Mouse (Mus musculus): ENCODE measurements at regions not wholly inside any gene's neighbourhood (a gene's known extent, or its start where the extent isn't known, plus 50 kb on each side); places are given as distances from the start of the nearest gene placed in this dataset.
"Not testable (repeated sequence)": the region's sequence is repeated elsewhere in the genome, so short reads cannot be mapped to it uniquely, and the experiment has no call there.

- peak; percentile 20 for DNase-seq
Measured at GRCm38 (mm10) chr3:3302657-3303056, 2447.9 kb upstream of the Gm8797 start.

- DNase-seq, result no peak
Measured at GRCm38 (mm10) chr3:3308461-3308860, 2442.1 kb upstream of the Gm8797 start.

GRCm38 (mm10) chr3:3308996-3309395, 2441.6 kb upstream of the Gm8797 start:
- DNase-seq, result no peak

- DNase-seq, result no peak
Measured at GRCm38 (mm10) chr3:3310811-3311210, 2439.8 kb upstream of the Gm8797 start.

GRCm38 (mm10) chr3:3349634-3350033, 2401.0 kb upstream of the Gm8797 start:
- no peak for DNase-seq

DNA sequence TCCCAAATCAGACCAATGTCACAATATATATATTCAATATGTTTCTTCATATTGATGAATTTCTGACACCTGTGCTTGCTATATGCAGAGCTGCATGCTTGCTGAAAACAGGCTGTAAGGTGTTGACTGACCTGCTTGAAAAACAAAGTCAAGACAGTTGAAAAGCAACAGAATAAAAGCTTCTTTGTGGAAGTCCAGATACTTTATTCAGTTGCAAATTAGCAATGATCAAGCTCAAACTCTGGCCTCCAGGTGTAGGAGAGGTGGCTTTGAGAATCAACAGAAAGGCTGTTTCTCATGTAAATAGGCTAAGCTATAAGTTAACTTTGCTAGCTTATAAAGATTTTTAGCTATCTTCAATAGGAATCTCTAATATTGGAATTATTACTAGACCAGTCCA, 2379.7 kb upstream of the Gm8797 start:
- not testable (repeated sequence) for DNase-seq

DNA sequence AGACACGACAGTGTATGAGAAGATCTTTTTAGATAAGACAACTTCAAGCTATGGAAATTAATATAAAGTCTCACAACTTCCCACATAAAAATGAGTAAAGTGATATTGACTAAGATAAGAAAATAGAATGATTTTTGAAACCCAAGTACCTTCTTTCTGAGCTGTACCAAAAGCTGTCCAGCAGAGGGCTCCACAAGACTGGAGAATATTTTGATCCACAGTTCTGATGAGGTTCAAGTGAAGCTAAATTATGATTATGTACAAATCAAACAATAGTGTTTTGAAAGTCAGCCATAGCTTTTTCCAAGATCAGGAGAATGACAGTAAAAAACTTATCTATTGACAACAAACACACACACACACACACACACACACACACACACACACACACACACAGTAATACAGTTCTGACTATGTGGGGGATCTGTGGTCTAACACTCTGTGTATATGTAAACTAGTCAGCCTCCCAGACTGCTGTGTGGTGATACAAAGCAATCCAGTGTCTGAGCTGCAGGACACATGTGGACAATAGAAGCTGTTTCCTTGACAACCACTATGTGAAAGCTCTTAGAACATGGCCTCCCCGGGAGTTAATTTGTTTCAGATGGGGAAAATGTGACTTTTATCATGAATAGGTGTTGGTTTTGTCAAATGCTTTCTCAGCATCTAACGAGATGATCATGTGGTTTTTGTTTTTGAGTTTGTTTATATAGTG, 2362.4 kb upstream of the Gm8797 start:
- peak; percentile 71 for DNase-seq
